Mouse (Mus musculus): ENCODE data around the gene Uhmk1.

DNA sequence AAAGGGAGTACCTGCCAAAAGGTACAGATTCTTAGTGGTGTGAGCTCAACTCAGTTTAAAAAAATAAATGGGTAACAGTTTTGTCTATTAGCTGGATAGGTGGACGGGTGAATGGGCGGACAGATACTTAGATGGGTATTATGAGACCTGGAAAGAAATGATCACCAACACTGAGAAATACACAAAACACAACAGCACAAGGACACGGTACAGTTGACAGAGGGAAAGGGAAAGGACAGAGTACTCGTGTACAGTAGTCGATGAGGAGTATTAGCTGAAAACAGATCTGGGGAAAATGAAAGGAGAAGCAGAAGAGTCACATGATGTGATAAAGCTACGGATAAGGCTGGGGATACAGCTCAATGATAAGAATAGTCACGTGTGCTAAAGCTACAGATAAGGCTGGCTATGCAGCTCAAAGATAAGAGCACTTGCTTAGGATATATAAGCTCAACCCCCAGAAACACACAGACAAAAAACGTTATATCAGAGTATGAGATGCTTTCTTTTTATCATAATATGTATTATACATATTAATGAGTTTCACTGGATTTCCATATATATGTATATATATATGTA, 38.4 kb downstream of the Uhmk1 start:
- TF ChIP-seq CTCF (conservative IDR thresholded peaks at IDR 0.05; ENCODE audit: insufficient read depth, insufficient read length, low read depth, low read length), result no peak
- TF ChIP-seq POLR2A (IDR thresholded peaks at IDR 0.05; ENCODE audit: low read depth, low read length), result no peak
